Mouse (Mus musculus) stomach, embryonic 14.5 days (tissue): Measurements from ENCODE around the gene Fam198b. TPM values are rescaled to one million over a fixed set of nuclear protein-coding genes. Genes with fewer than 3 reads are reported as not detected.

Source experiments
- ATAC-seq: fragments of 200-750 bp; cut with Nextera tagmentation; 2 replicates; pipeline ENCODE4 v1.8.0; 2017; ENCODE audit warnings: low read depth, moderate TSS enrichment; ENCODE audit not compliant: insufficient number of reproducible peaks, insufficient read depth, low FRiP score
- H3K27ac ChIP-seq: fragments of 300-500 bp; sonication (generic); 2 replicates; pipeline ENCODE4 v1.5.1; 2014; ENCODE audit warnings: mild to moderate bottlenecking, low read length, moderate library complexity, mixed read lengths
- H3K27me3 ChIP-seq: fragments of 300-500 bp; sonication (generic); 2 replicates; pipeline ENCODE4 v1.6.1; 2014; ENCODE audit warnings: low read length, control low read depth, mixed read lengths; ENCODE audit not compliant: control insufficient read depth, insufficient read depth
- H3K36me3 ChIP-seq: fragments of 300-500 bp; sonication (generic); 2 replicates; pipeline ENCODE4 v1.6.1; 2014; ENCODE audit warnings: mild to moderate bottlenecking, control low read depth, low read length, moderate library complexity, mixed read lengths; ENCODE audit not compliant: control insufficient read depth, insufficient read depth
- H3K4me1 ChIP-seq: fragments of 300-500 bp; sonication (generic); 2 replicates; pipeline ENCODE4 v1.6.1; 2014; ENCODE audit warnings: low read length, control low read depth, mixed read lengths; ENCODE audit not compliant: control insufficient read depth, insufficient read depth
- H3K4me2 ChIP-seq: fragments of 300-500 bp; sonication (generic); replicated peaks from 2 replicates; pipeline ENCODE4 v1.6.1; 2014; ENCODE audit warnings: low read depth, low read length, control low read depth
- H3K4me3 ChIP-seq: fragments of 300-500 bp; sonication (generic); 2 replicates; pipeline ENCODE4 v1.5.1; 2014; ENCODE audit warnings: low read depth, low read length, control low read depth
- H3K9ac ChIP-seq: fragments of 300-500 bp; sonication (generic); replicated peaks from 2 replicates; pipeline ENCODE4 v1.6.1; 2014; ENCODE audit warnings: low read depth, mild to moderate bottlenecking, control low read depth, low read length, moderate library complexity, mixed read lengths
- H3K9me3 ChIP-seq: fragments of 300-500 bp; sonication (generic); 2 replicates; pipeline ENCODE4 v1.6.1; 2016; ENCODE audit warnings: low read depth, low read length, control low read depth; ENCODE audit not compliant: control insufficient read depth
- WGBS: fragments of 180-500 bp; shearing (Covaris S2); extraction: QIAGEN DNeasy Blood & Tissue Kit; methylation state at CpG from one replicate; pipeline ENCODE4 v1.1.7; 2014; 5-methylcytosine and 5-hydroxymethylcytosine counted together
- polyA plus RNA-seq: library from polyadenylated mRNA; unstranded; fragments of >200 nt; fragmentation: Nextera tagmentation; extraction: Ambion mirVana; gene quantifications from 2 replicates; pipeline ENCODE4 v1.2.1, GENCODE M21; 2014

Fam198b gene
- polyA plus RNA-seq, 1 experiment from 2014 or later: 15.3 TPM

DNA sequence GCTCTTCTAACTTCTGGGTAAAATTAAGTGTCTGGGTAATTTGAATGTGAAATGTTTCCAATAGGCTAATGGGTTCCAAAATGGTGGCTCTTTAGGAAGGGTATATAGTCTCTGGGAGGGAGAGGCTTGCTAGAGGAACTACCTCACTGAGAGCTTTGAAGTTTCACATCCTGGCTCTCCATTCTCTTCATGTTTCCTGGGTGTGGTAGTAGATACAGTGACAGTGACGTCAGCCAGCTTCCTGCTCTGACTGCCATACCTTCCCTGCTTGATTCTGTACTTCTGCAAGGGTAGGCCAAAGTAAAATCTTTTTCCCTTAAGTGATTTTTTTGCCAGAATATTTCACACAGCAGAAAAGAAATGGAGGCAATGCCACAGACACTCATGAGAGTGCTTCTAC is 100.2 kb downstream of the Fam198b start:
- no peaks in the 10 kb centered on the region for H3K27me3 ChIP-seq
- no peak overlapping the region for H3K27ac ChIP-seq
- ATAC-seq: no peak
- no peaks in the 10 kb centered on the region for H3K36me3 ChIP-seq
- H3K4me1 ChIP-seq: peaks cover 4% of the 10 kb centered on the region; the same call in 1 of the 2 replicates
- H3K4me3 ChIP-seq: no peak overlapping the region
- no peak overlapping the region for H3K4me2 ChIP-seq
- H3K9ac ChIP-seq: no peak overlapping the region
- WGBS: 59% methylated on average over 1 of the region's 1 CpGs
- H3K9me3 ChIP-seq: no peaks in the 10 kb centered on the region

DNA sequence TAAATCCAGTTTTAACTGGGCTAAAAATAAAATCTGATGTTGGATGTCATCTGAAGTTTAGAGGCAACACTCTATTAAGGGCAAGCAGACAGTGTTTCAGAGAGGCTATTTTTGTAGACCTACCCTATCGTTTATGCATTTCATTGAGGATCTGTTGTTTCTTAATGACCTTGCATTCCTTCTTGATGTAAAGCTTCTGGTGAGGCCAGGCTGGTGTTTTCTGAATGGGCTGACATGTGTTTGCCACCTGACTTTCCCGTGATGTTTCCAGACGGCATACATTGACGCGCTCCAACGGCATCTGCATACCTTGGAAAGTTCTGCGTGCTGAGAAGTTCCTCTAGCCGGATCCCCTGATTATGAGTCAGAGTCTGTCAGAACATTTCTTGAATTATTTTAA is 104.9 kb downstream of the Fam198b start:
- no peak overlapping the region for H3K4me2 ChIP-seq
- H3K27ac ChIP-seq: no peak overlapping the region
- H3K27me3 ChIP-seq: no peaks in the 10 kb centered on the region
- H3K36me3 ChIP-seq: no peaks in the 10 kb centered on the region
- WGBS: 31% methylated on average over 8 of the region's 8 CpGs
- H3K9ac ChIP-seq: no peak overlapping the region
- no peak for ATAC-seq
- H3K4me3 ChIP-seq: no peak overlapping the region
- H3K9me3 ChIP-seq: no peaks in the 10 kb centered on the region
- peaks cover 13% of the 10 kb centered on the region; the same call in 1 of the 2 replicates for H3K4me1 ChIP-seq

DNA sequence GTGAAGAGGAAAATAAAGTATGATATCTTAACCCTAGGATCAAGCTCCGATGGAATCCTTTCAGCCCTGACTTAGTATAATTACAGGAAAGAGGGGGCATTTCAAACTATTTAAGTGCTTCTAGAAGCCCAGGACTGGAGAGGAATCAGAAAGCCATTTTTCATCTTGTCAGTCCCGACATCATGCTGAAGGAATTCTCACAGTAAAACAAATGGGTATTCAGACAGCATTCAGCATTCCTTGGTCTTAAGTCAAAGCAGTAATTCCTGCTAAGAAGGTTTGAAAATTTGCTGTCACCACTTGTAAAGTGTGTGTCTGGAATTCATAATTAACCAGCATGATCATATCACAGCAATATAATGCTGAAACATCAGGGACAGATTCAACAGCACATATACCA is 105.6 kb downstream of the Fam198b start:
- Histone ChIP-seq H3K4me2 (no peak overlapping the region), H3K9ac (no peak overlapping the region), H3K27me3 (no peaks in the 10 kb centered on the region), H3K4me3 (no peak overlapping the region), H3K9me3 (no peaks in the 10 kb centered on the region), H3K36me3 (no peaks in the 10 kb centered on the region), H3K27ac (no peak overlapping the region), H3K4me1 (peaks cover 13% of the 10 kb centered on the region; the same call in 1 of the 2 replicates)
- WGBS: 14% methylated on average over 2 of the region's 2 CpGs
- ATAC-seq: no peak

DNA sequence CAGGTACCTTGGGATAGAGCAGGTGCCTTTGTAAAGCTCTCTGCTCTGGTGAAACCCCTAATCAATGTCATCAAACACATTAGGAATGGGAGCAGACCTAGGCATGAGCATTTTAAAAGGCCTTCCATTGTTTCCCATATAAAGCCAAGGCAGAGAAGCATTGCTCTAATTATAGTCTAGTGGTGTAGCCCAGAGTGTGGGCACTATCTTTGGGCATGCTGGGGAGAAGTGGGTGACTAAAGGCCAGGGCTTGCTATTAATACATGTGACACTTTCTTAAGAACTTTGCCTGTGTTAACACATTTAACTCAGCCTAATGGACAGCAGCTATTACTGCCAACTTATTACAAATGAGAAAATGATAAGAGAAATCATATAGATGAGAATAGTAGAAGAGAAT is 106.1 kb downstream of the Fam198b start:
- Histone ChIP-seq H3K4me3 (no peak overlapping the region), H3K36me3 (no peaks in the 10 kb centered on the region), H3K9me3 (no peaks in the 10 kb centered on the region), H3K9ac (no peak overlapping the region), H3K4me2 (no peak overlapping the region), H3K27me3 (no peaks in the 10 kb centered on the region), H3K4me1 (peaks cover 13% of the 10 kb centered on the region; the same call in 1 of the 2 replicates), H3K27ac (no peak overlapping the region)
- no peak for ATAC-seq

DNA sequence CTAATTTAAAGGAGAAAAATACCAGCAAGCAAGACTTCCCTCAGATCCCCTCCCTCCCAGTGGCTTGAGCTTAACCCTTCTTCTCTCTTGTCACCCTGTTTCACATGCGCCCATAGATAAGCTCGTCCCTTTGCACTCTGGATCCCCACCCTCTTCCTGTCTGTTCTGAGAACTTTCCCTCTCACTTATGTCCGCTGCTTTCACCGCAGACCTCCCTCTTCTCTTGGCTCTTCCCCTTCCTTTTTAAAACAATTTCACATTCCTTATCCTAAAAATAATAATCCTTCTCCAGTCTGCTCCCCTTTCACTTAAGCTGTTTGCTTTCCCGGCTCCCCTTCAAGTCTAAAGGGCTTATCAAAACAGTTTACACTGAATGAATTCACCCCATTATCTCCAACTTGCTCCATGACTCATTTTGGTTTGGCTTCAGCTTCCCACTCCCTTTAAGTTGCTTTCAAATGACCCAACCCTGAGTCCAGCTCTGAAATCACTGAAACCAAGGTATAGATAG is 109.8 kb downstream of the Fam198b start:
- no peaks in the 10 kb centered on the region for H3K27me3 ChIP-seq
- 22% methylated on average over 5 of the region's 5 CpGs for WGBS
- no peaks in the 10 kb centered on the region for H3K9me3 ChIP-seq
- no peak overlapping the region for H3K4me2 ChIP-seq
- H3K27ac ChIP-seq: no peak overlapping the region
- H3K4me3 ChIP-seq: no peak overlapping the region
- no peaks in the 10 kb centered on the region for H3K36me3 ChIP-seq
- peak; percentile 80 for ATAC-seq
- H3K9ac ChIP-seq: no peak overlapping the region
- H3K4me1 ChIP-seq: peaks cover 13% of the 10 kb centered on the region; the same call in 1 of the 2 replicates

DNA sequence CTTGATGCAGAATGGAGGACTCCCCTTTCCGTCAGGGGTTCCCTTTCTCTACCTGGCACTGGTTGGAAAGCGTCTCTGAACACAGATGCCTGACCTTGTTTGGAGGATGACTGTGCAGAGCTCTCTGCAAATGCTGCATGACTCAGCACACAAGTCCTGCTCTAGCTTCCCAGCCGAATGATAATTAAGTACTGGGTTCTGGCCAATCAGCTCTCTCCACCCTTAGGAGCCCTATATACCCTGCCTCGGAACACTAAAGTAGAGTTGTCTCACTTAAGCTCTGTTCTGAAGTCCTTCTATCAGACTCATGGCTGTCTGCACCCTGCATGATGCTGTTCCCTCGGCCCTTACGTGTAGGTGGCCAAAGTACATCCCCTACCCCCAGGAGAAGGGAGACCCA is 111.4 kb downstream of the Fam198b start:
- Histone ChIP-seq H3K9me3 (no peaks in the 10 kb centered on the region), H3K27ac (no peak overlapping the region), H3K27me3 (no peaks in the 10 kb centered on the region), H3K36me3 (no peaks in the 10 kb centered on the region), H3K9ac (no peak overlapping the region), H3K4me2 (no peak overlapping the region), H3K4me3 (no peak overlapping the region), H3K4me1 (peaks cover 7% of the 10 kb centered on the region; the same call in 1 of the 2 replicates)
- peak; percentile 85; the same call in 1 of the 2 replicates for ATAC-seq
- WGBS: 69% methylated on average over 6 of the region's 6 CpGs

Other genes starting within 250 kb of the Fam198b start
- gene Rxfp1, start 146.7 kb upstream of the Fam198b start, polyA plus RNA-seq: not detected in 2 replicates
- gene Tmem144, start 31.8 kb upstream of the Fam198b start, polyA plus RNA-seq: 2.5 and 3.8 TPM in 2 replicates